Mouse (Mus musculus): Measurements from ENCODE around the gene Glul.

- TF ChIP-seq MAX (IDR thresholded peaks at IDR 0.05) (no peak), CTCF (IDR thresholded peaks at IDR 0.05; ENCODE audit: control insufficient read depth, insufficient read depth, insufficient read length) (no peak)
Measured at GRCm38 (mm10) chr1:153908741-153909140, 9.0 kb downstream of the Glul start.

All from C2C12 (cell line).